Mouse (Mus musculus) mesoderm, embryonic 11.5 days (tissue): ENCODE data around the gene Ostn.
"Not testable (repeated sequence)": the region's sequence is repeated elsewhere in the genome, so short reads cannot be mapped to it uniquely, and the experiment has no call there.

Experiments used
- DNase-seq: peaks from one replicate; pipeline ENCODE4 v3.0.0-alpha.2; 2012; ENCODE audit warnings: low read depth, low spot score

Ostn gene

GRCm38 (mm10) chr16:27307189-27307588 lies at the start of gene Ostn:
Ostn (plus strand) TSS chr16:27307489.
- DNase-seq: not testable (repeated sequence)

GRCm38 (mm10) chr16:27268748-27269147 lies 38.5 kb upstream of the Ostn start:
- no peak for DNase-seq

GRCm38 (mm10) chr16:27287410-27287809 lies 19.9 kb upstream of the Ostn start:
- no peak for DNase-seq

- no peak for DNase-seq
These were observed 10.8 kb upstream of the Ostn start for GRCm38 (mm10) chr16:27296508-27296907.

- no peak for DNase-seq
These were observed 10.4 kb upstream of the Ostn start for GRCm38 (mm10) chr16:27296929-27297328.

GRCm38 (mm10) chr16:27319099-27319498 lies 11.8 kb downstream of the Ostn start:
- no peak for DNase-seq

- DNase-seq: no peak
These were observed 14.8 kb downstream of the Ostn start for GRCm38 (mm10) chr16:27322047-27322446.

GRCm38 (mm10) chr16:27326463-27326862 lies 19.2 kb downstream of the Ostn start:
- DNase-seq: no peak

- DNase-seq: no peak
These were observed 40.2 kb downstream of the Ostn start for GRCm38 (mm10) chr16:27347521-27347920.

- no peak for DNase-seq
These were observed 41.1 kb downstream of the Ostn start for GRCm38 (mm10) chr16:27348359-27348758.

- DNase-seq: no peak
These were observed 41.9 kb downstream of the Ostn start for GRCm38 (mm10) chr16:27349235-27349634.

GRCm38 (mm10) chr16:27349878-27350532 lies 42.7 kb downstream of the Ostn start:
- no peak for DNase-seq

- no peak for DNase-seq
These were observed 47.2 kb downstream of the Ostn start for GRCm38 (mm10) chr16:27354464-27354863.

GRCm38 (mm10) chr16:27360059-27360458 lies 52.8 kb downstream of the Ostn start:
- no peak for DNase-seq

GRCm38 (mm10) chr16:27370191-27370590 lies 62.9 kb downstream of the Ostn start, which contains the start of gene Uts2b:
Uts2b (minus strand) TSS chr16:27370239.
- DNase-seq: no peak

- DNase-seq: no peak
These were observed 63.4 kb downstream of the Ostn start for GRCm38 (mm10) chr16:27370700-27371099.

- no peak for DNase-seq
These were observed 66.8 kb downstream of the Ostn start for GRCm38 (mm10) chr16:27374139-27374538.

GRCm38 (mm10) chr16:27375318-27375717 lies 68.0 kb downstream of the Ostn start:
- DNase-seq: no peak

- DNase-seq: no peak
These were observed 69.3 kb downstream of the Ostn start for GRCm38 (mm10) chr16:27376556-27376955.

- DNase-seq: no peak
These were observed 74.9 kb downstream of the Ostn start for GRCm38 (mm10) chr16:27382217-27382616.

GRCm38 (mm10) chr16:27384893-27385603 lies 77.8 kb downstream of the Ostn start:
- DNase-seq: no peak

GRCm38 (mm10) chr16:27385649-27386048 lies 78.4 kb downstream of the Ostn start:
- DNase-seq: no peak

GRCm38 (mm10) chr16:27386850-27387407 lies 79.6 kb downstream of the Ostn start:
- DNase-seq: no peak
